Mouse (Mus musculus): ENCODE measurements around the gene Foxk2.

Gene Foxk2

GRCm38 (mm10) chr11:121354091-121354707 lies 94.4 kb downstream of the Foxk2 start, which contains the start of gene Wdr45b:
Gene Wdr45b (minus strand): TSS chr11:121354445.
- DNase-seq (ENCODE audit: low read depth in 1 of 2, low spot score in 2 of 2): peak; percentile 94 to 96
